Mouse (Mus musculus) inflammation-experienced regulatory T-cells, adult 6 months (primary cell): ENCODE measurements around the gene Plekhg6. TPM values are rescaled to one million over a fixed set of nuclear protein-coding genes. Genes with fewer than 3 reads are reported as not detected.
A peak's percentile ranks its signal among the peaks of the same experiment; 100 is the strongest.

Experiments used
- ATAC-seq: one replicate; pipeline ENCODE4 v1.8.0; 2017
- polyA plus RNA-seq, 3 experiments: library from polyadenylated mRNA; unstranded; fragments of 100-300 nt; shearing (Covaris generic); gene quantifications; one replicate each; pipeline ENCODE4 v1.2.1; 2017

Plekhg6 gene
- polyA plus RNA-seq = not detected

GRCm38 (mm10) chr6:125380372-125381360 lies at the start of gene Plekhg6:
Plekhg6 (minus strand) TSS chr6:125380793.
- no peak for ATAC-seq

- ATAC-seq = no peak
Observed at GRCm38 (mm10) chr6:125429741-125430140, 49.1 kb upstream of the Plekhg6 start.

GRCm38 (mm10) chr6:125426383-125427360 lies 46.1 kb upstream of the Plekhg6 start:
- ATAC-seq = peak; percentile 68

GRCm38 (mm10) chr6:125425205-125426090 lies 44.9 kb upstream of the Plekhg6 start:
- ATAC-seq = peak; percentile 39

- no peak for ATAC-seq
Observed at GRCm38 (mm10) chr6:125424156-125424555, 43.6 kb upstream of the Plekhg6 start.

GRCm38 (mm10) chr6:125423507-125423906 lies 42.9 kb upstream of the Plekhg6 start:
- ATAC-seq = no peak

GRCm38 (mm10) chr6:125423099-125423498 lies 42.5 kb upstream of the Plekhg6 start:
- no peak for ATAC-seq

- ATAC-seq = peak; percentile 53
Observed at GRCm38 (mm10) chr6:125422051-125422822, 41.6 kb upstream of the Plekhg6 start.

- no peak for ATAC-seq
Observed at GRCm38 (mm10) chr6:125420458-125421063, 40.0 kb upstream of the Plekhg6 start.

- ATAC-seq = peak; percentile 45
Observed at GRCm38 (mm10) chr6:125418744-125419143, 38.2 kb upstream of the Plekhg6 start.

GRCm38 (mm10) chr6:125413326-125413725 lies 32.7 kb upstream of the Plekhg6 start:
- ATAC-seq = no peak

GRCm38 (mm10) chr6:125411661-125412060 lies 31.1 kb upstream of the Plekhg6 start:
- no peak for ATAC-seq

- no peak for ATAC-seq
Observed at GRCm38 (mm10) chr6:125410995-125411547, 30.5 kb upstream of the Plekhg6 start.

GRCm38 (mm10) chr6:125410551-125410950 lies 30.0 kb upstream of the Plekhg6 start:
- ATAC-seq = no peak

- no peak for ATAC-seq
Observed at GRCm38 (mm10) chr6:125407657-125408056, 27.1 kb upstream of the Plekhg6 start.

- ATAC-seq = no peak
Observed at GRCm38 (mm10) chr6:125407224-125407623, 26.6 kb upstream of the Plekhg6 start.

- no peak for ATAC-seq
Observed at GRCm38 (mm10) chr6:125405461-125406382, 25.1 kb upstream of the Plekhg6 start.

GRCm38 (mm10) chr6:125389853-125390252 lies 9.3 kb upstream of the Plekhg6 start:
- no peak for ATAC-seq

GRCm38 (mm10) chr6:125386080-125386479 lies 5.5 kb upstream of the Plekhg6 start:
- ATAC-seq = no peak
